Mouse (Mus musculus) cortical plate, adult 2 months (tissue): ENCODE results near the gene Gif.

Experiments used
- CTCF ChIP-seq: fragments of 200-500 bp; IDR thresholded peaks from 2 replicates; pipeline ENCODE4 v1.5.1; 2011; ENCODE audit warnings: mild to moderate bottlenecking, control low read depth, low read length; ENCODE audit not compliant: insufficient read depth; ENCODE audit errors: extremely low read depth
- POLR2A ChIP-seq: fragments of 200-500 bp; IDR thresholded peaks from 2 replicates; pipeline ENCODE4 v1.6.1; 2011; ENCODE audit warnings: mild to moderate bottlenecking, low read length, control low read depth; ENCODE audit not compliant: insufficient read depth; ENCODE audit errors: extremely low read depth

GRCm38 (mm10) chr19:11720071-11720470, 27.3 kb upstream of the Gif start:
- no peak for TF ChIP-seq CTCF
- no peak for TF ChIP-seq POLR2A
